Mouse (Mus musculus) neural tube, embryonic 15.5 days (tissue): ENCODE measurements around the gene Tmem183a. TPM values are rescaled to one million over a fixed set of nuclear protein-coding genes. Genes with fewer than 3 reads are reported as not detected.

Source experiments
- ATAC-seq: fragments of 200-750 bp; cut with Nextera tagmentation; 2 replicates; pipeline ENCODE4 v1.8.0; 2017; ENCODE audit warnings: mild to moderate bottlenecking, moderate TSS enrichment, moderate library complexity; ENCODE audit not compliant: low FRiP score
- H3K27ac ChIP-seq: fragments of 300-500 bp; sonication (generic); replicated peaks from 2 replicates; pipeline ENCODE4 v1.5.1; 2015; ENCODE audit warnings: mild to moderate bottlenecking, inconsistent platforms
- H3K27me3 ChIP-seq: fragments of 300-500 bp; sonication (generic); replicated peaks from 2 replicates; pipeline ENCODE4 v1.6.1; 2015; ENCODE audit warnings: inconsistent platforms
- H3K36me3 ChIP-seq: fragments of 300-500 bp; sonication (generic); 2 replicates; pipeline ENCODE4 v1.6.1; 2015; ENCODE audit warnings: inconsistent platforms
- H3K4me1 ChIP-seq: fragments of 300-500 bp; sonication (generic); 2 replicates; pipeline ENCODE4 v1.6.1; 2015; ENCODE audit warnings: inconsistent platforms
- H3K4me2 ChIP-seq: fragments of 300-500 bp; sonication (generic); 2 replicates; pipeline ENCODE4 v1.6.1; 2015; ENCODE audit warnings: inconsistent platforms, mild to moderate bottlenecking, moderate library complexity
- H3K4me3 ChIP-seq: fragments of 300-500 bp; sonication (generic); replicated peaks from 2 replicates; pipeline ENCODE4 v1.5.1; 2015; ENCODE audit warnings: mild to moderate bottlenecking, inconsistent platforms
- H3K9ac ChIP-seq: fragments of 300-500 bp; sonication (generic); replicated peaks from 2 replicates; pipeline ENCODE4 v1.6.1; 2015; ENCODE audit warnings: mild to moderate bottlenecking, inconsistent platforms
- H3K9me3 ChIP-seq: fragments of 300-500 bp; sonication (generic); replicated peaks from 2 replicates; pipeline ENCODE4 v1.6.1; 2016; ENCODE audit warnings: inconsistent platforms
- WGBS: fragments of 180-500 bp; shearing (Covaris S2); methylation state at CpG from one replicate; pipeline ENCODE4 v1.1.7; 2015; ENCODE audit warnings: mixed read lengths; 5-methylcytosine and 5-hydroxymethylcytosine counted together
- polyA plus RNA-seq: library from polyadenylated mRNA; unstranded; fragments of >200 nt; fragmentation: Nextera tagmentation; extraction: Ambion mirVana; gene quantifications from 2 replicates; pipeline ENCODE4 v1.2.1, GENCODE M21; 2015

Tmem183a gene
- 110 and 112 TPM in 2 replicates for polyA plus RNA-seq

GRCm38 (mm10) chr1:134361857-134362212 lies at the start of gene Tmem183a:
Tmem183a (minus strand) TSS chr1:134361979.
- WGBS: under 1% methylated on average over 38 of the region's 38 CpGs
- peak within 1 kb of the TSS; percentile 93 for H3K9ac ChIP-seq

GRCm38 (mm10) chr1:134408080-134408479 lies 46.3 kb upstream of the Tmem183a start:
- H3K4me1 ChIP-seq: peaks cover 10% of the 10 kb centered on the region
- H3K36me3 ChIP-seq: peaks cover 9% of the 10 kb centered on the region
- WGBS: 72% methylated on average over 8 of the region's 8 CpGs
- H3K9me3 ChIP-seq: no peaks in the 10 kb centered on the region
- no peak overlapping the region for H3K4me2 ChIP-seq
- no peak for ATAC-seq
- no peak overlapping the region for H3K4me3 ChIP-seq
- no peak overlapping the region for H3K9ac ChIP-seq
- no peaks in the 10 kb centered on the region for H3K27me3 ChIP-seq
- no peak overlapping the region for H3K27ac ChIP-seq

More at GRCm38 (mm10) chr1:134361857-134362212, at the start of gene Tmem183a:
- Histone ChIP-seq H3K27me3 (no peaks in the 10 kb centered on the region), H3K27ac (peak within 1 kb of the TSS; percentile 87), H3K36me3 (peaks cover 20% of the 10 kb centered on the region), H3K9me3 (no peaks in the 10 kb centered on the region), H3K4me3 (peak within 1 kb of the TSS; percentile 91), H3K4me2 (peak within 1 kb of the TSS; percentile 85), H3K4me1 (peaks cover 27% of the 10 kb centered on the region)
- peak; percentile 97 for ATAC-seq

GRCm38 (mm10) chr1:134406414-134406771 lies 44.6 kb upstream of the Tmem183a start:
- Histone ChIP-seq H3K4me1 (peaks cover 10% of the 10 kb centered on the region), H3K9ac (peak overlapping the region; percentile 68), H3K27me3 (no peaks in the 10 kb centered on the region), H3K27ac (no peak overlapping the region), H3K4me3 (peak overlapping the region; percentile 79), H3K9me3 (no peaks in the 10 kb centered on the region), H3K4me2 (peak overlapping the region; percentile 97), H3K36me3 (peaks cover 9% of the 10 kb centered on the region)
- 33% methylated on average over 8 of the region's 8 CpGs for WGBS
- 0 out of 2 replicates have a peak, but pooled peaks have one; percentile 38 for ATAC-seq

- peak within 1 kb of the TSS; percentile 68 for H3K9ac ChIP-seq
- H3K4me2 ChIP-seq: peak within 1 kb of the TSS; percentile 97
- H3K36me3 ChIP-seq: peaks cover 9% of the 10 kb centered on the region
- peak within 1 kb of the TSS; percentile 37; the same call in 1 of the 2 replicates for H3K27ac ChIP-seq
- under 1% methylated on average over 43 of the region's 43 CpGs for WGBS
- ATAC-seq: peak; percentile 94
- H3K4me1 ChIP-seq: peaks cover 10% of the 10 kb centered on the region
- no peaks in the 10 kb centered on the region for H3K9me3 ChIP-seq
- H3K4me3 ChIP-seq: peak within 1 kb of the TSS; percentile 79
- H3K27me3 ChIP-seq: no peaks in the 10 kb centered on the region
These were observed 44.0 kb upstream of the Tmem183a start, which contains the start of gene Cyb5r1 for GRCm38 (mm10) chr1:134405509-134406413. Cyb5r1 (plus strand) TSS chr1:134405559.

GRCm38 (mm10) chr1:134399735-134400134 lies 38.0 kb upstream of the Tmem183a start:
- H3K27me3 ChIP-seq: no peaks in the 10 kb centered on the region
- 0 out of 2 replicates have a peak, but pooled peaks cover 3% of the 10 kb centered on the region for H3K9me3 ChIP-seq
- H3K27ac ChIP-seq: no peak overlapping the region
- no peaks in the 10 kb centered on the region for H3K36me3 ChIP-seq
- no peak for ATAC-seq
- no peak overlapping the region for H3K4me3 ChIP-seq
- WGBS: 57% methylated on average over 5 of the region's 5 CpGs
- no peaks in the 10 kb centered on the region for H3K4me1 ChIP-seq
- no peak overlapping the region for H3K9ac ChIP-seq
- H3K4me2 ChIP-seq: no peak overlapping the region

GRCm38 (mm10) chr1:134398210-134398609 lies 36.4 kb upstream of the Tmem183a start:
- H3K4me1 ChIP-seq: no peaks in the 10 kb centered on the region
- H3K9me3 ChIP-seq: 0 out of 2 replicates have a peak, but pooled peaks cover 3% of the 10 kb centered on the region
- no peak overlapping the region for H3K9ac ChIP-seq
- no peak overlapping the region for H3K4me2 ChIP-seq
- no peaks in the 10 kb centered on the region for H3K27me3 ChIP-seq
- no peak for ATAC-seq
- no peak overlapping the region for H3K4me3 ChIP-seq
- H3K36me3 ChIP-seq: no peaks in the 10 kb centered on the region
- no peak overlapping the region for H3K27ac ChIP-seq
- WGBS: 92% methylated on average over 12 of the region's 12 CpGs

GRCm38 (mm10) chr1:134393827-134394226 lies 32.0 kb upstream of the Tmem183a start:
- no peaks in the 10 kb centered on the region for H3K4me1 ChIP-seq
- H3K27me3 ChIP-seq: no peaks in the 10 kb centered on the region
- no peak overlapping the region for H3K9ac ChIP-seq
- H3K4me3 ChIP-seq: no peak overlapping the region
- ATAC-seq: no peak
- WGBS: 58% methylated on average over 5 of the region's 5 CpGs
- H3K9me3 ChIP-seq: no peaks in the 10 kb centered on the region
- H3K4me2 ChIP-seq: no peak overlapping the region
- no peak overlapping the region for H3K27ac ChIP-seq
- H3K36me3 ChIP-seq: no peaks in the 10 kb centered on the region

- no peak for ATAC-seq
- no peaks in the 10 kb centered on the region for H3K9me3 ChIP-seq
- H3K9ac ChIP-seq: no peak within 1 kb of the TSS
- no peaks in the 10 kb centered on the region for H3K36me3 ChIP-seq
- peaks cover 10% of the 10 kb centered on the region for H3K4me1 ChIP-seq
- no peak within 1 kb of the TSS for H3K4me2 ChIP-seq
- 0 out of 2 replicates have a peak, but pooled peaks cover 5% of the 10 kb centered on the region for H3K27me3 ChIP-seq
- H3K4me3 ChIP-seq: no peak within 1 kb of the TSS
- WGBS: 96% methylated on average over 1 of the region's 1 CpGs
- H3K27ac ChIP-seq: no peak within 1 kb of the TSS
These were observed 23.9 kb upstream of the Tmem183a start, which contains the start of gene 4933406M09Rik for GRCm38 (mm10) chr1:134385666-134386065. 4933406M09Rik (plus strand) TSS chr1:134385940.

- no peak overlapping the region for H3K27ac ChIP-seq
- no peak overlapping the region for H3K4me3 ChIP-seq
- H3K9ac ChIP-seq: no peak overlapping the region
- ATAC-seq: no peak
- H3K4me2 ChIP-seq: no peak overlapping the region
- H3K27me3 ChIP-seq: 0 out of 2 replicates have a peak, but pooled peaks cover 5% of the 10 kb centered on the region
- peaks cover 10% of the 10 kb centered on the region for H3K4me1 ChIP-seq
- H3K9me3 ChIP-seq: no peaks in the 10 kb centered on the region
- no peaks in the 10 kb centered on the region for H3K36me3 ChIP-seq
These were observed 23.4 kb upstream of the Tmem183a start for GRCm38 (mm10) chr1:134385176-134385575.

- Histone ChIP-seq H3K27ac (no peak overlapping the region), H3K9me3 (no peaks in the 10 kb centered on the region), H3K4me2 (no peak overlapping the region), H3K9ac (no peak overlapping the region), H3K27me3 (0 out of 2 replicates have a peak, but pooled peaks cover 5% of the 10 kb centered on the region), H3K4me1 (peaks cover 10% of the 10 kb centered on the region), H3K4me3 (no peak overlapping the region), H3K36me3 (no peaks in the 10 kb centered on the region)
- WGBS: 87% methylated on average over 4 of the region's 4 CpGs
- no peak for ATAC-seq
These were observed 22.8 kb upstream of the Tmem183a start for GRCm38 (mm10) chr1:134384581-134384980.

GRCm38 (mm10) chr1:134381795-134382625 lies 20.2 kb upstream of the Tmem183a start:
- H3K9me3 ChIP-seq: no peaks in the 10 kb centered on the region
- peaks cover 10% of the 10 kb centered on the region for H3K4me1 ChIP-seq
- peak overlapping the region; percentile 17; the same call in 1 of the 2 replicates for H3K9ac ChIP-seq
- H3K4me2 ChIP-seq: peak overlapping the region; percentile 61
- H3K4me3 ChIP-seq: peak overlapping the region; percentile 32
- 12% methylated on average over 19 of the region's 19 CpGs for WGBS
- no peak for ATAC-seq
- no peaks in the 10 kb centered on the region for H3K36me3 ChIP-seq
- 0 out of 2 replicates have a peak, but pooled peaks cover 5% of the 10 kb centered on the region for H3K27me3 ChIP-seq
- H3K27ac ChIP-seq: no peak overlapping the region
